Mouse (Mus musculus): ENCODE data around the gene Cda. TPM values are rescaled to one million over a fixed set of nuclear protein-coding genes. Genes with fewer than 3 reads are reported as not detected.
A peak's percentile ranks its signal among the peaks of the same experiment; 100 is the strongest.

The Cda gene
- polyA plus RNA-seq, 1 experiment from 2014 or later = 8.1 TPM

- H3K9me3 ChIP-seq (ENCODE audit: control insufficient read depth, low read length) = no peaks in the 10 kb centered on the region
- H3K4me2 ChIP-seq (ENCODE audit: low read length) = peak overlapping the region; percentile 25; the same call in 1 of the 2 replicates
- WGBS = 55% methylated on average over 18 of the region's 18 CpGs
- peaks cover 5% of the 10 kb centered on the region for H3K4me1 ChIP-seq (ENCODE audit: control insufficient read depth, insufficient read depth, low read depth, low read length)
- H3K36me3 ChIP-seq (ENCODE audit: control insufficient read depth, insufficient read depth, low read length) = no peaks in the 10 kb centered on the region
- H3K4me3 ChIP-seq (ENCODE audit: low read length) = no peak overlapping the region
- peak overlapping the region; percentile 89 for H3K27ac ChIP-seq (ENCODE audit: low read depth, low read length)
- ATAC-seq = peak; percentile 93
- 0 out of 2 replicates have a peak, but pooled peaks cover 2% of the 10 kb centered on the region for H3K27me3 ChIP-seq (replicated peaks; ENCODE audit: control insufficient read depth, insufficient read depth, low read length)
- H3K9ac ChIP-seq (ENCODE audit: low read depth, low read length) = no peak overlapping the region; the same call in 1 of the 2 replicates
Observed at GRCm38 (mm10) chr4:138293261-138293948, 74.4 kb downstream of the Cda start.

GRCm38 (mm10) chr4:138292028-138292427, 75.8 kb downstream of the Cda start:
- Histone ChIP-seq H3K4me2 (ENCODE audit: low read length) (no peak overlapping the region), H3K27me3 (replicated peaks; ENCODE audit: control insufficient read depth, insufficient read depth, low read length) (no peaks in the 10 kb centered on the region), H3K4me1 (ENCODE audit: control insufficient read depth, insufficient read depth, low read depth, low read length) (peaks cover 5% of the 10 kb centered on the region), H3K27ac (ENCODE audit: low read depth, low read length) (no peak overlapping the region), H3K4me3 (ENCODE audit: low read length) (no peak overlapping the region), H3K9ac (ENCODE audit: low read depth, low read length) (no peak overlapping the region), H3K9me3 (ENCODE audit: control insufficient read depth, low read length) (no peaks in the 10 kb centered on the region), H3K36me3 (ENCODE audit: control insufficient read depth, insufficient read depth, low read length) (no peaks in the 10 kb centered on the region)
- 84% methylated on average over 13 of the region's 13 CpGs for WGBS
- no peak for ATAC-seq

DNA sequence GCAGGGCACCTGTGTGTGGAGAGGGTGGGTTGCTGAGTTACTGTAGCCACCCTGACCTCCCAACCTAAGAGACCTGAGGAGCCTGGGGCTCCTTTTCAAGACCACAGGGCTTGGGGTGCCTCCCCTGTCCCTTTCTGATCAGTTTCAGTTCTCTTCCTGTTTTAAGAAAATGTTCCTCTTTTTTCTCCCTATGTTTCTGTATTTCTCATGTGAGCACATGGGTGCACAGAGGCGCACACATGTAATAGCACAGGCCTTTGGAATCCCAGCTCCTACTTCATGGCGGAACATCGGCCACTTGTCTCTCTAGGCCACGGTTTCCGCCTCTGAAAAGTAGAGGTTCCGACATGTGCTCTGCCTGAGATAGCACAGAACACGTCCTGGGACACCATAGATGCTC, 79.1 kb downstream of the Cda start:
- H3K27me3 ChIP-seq (replicated peaks; ENCODE audit: control insufficient read depth, insufficient read depth, low read length) = no peaks in the 10 kb centered on the region
- 89% methylated on average over 7 of the region's 7 CpGs for WGBS
- ATAC-seq = no peak
- no peaks in the 10 kb centered on the region for H3K9me3 ChIP-seq (ENCODE audit: control insufficient read depth, low read length)
- H3K9ac ChIP-seq (ENCODE audit: low read depth, low read length) = no peak overlapping the region
- H3K4me3 ChIP-seq (ENCODE audit: low read length) = no peak overlapping the region
- peaks cover 5% of the 10 kb centered on the region for H3K4me1 ChIP-seq (ENCODE audit: control insufficient read depth, insufficient read depth, low read depth, low read length)
- no peaks in the 10 kb centered on the region for H3K36me3 ChIP-seq (ENCODE audit: control insufficient read depth, insufficient read depth, low read length)
- H3K27ac ChIP-seq (ENCODE audit: low read depth, low read length) = no peak overlapping the region
- H3K4me2 ChIP-seq (ENCODE audit: low read length) = no peak overlapping the region

Small RNA genes lying within 50 kb of the gene (microRNA-seq; reads per million reads assigned to microRNA genes)
- not detected for gene Gm27646
- gene Mir7019 = 0.83 reads per million

Other genes with a start within 250 kb of the Cda start
- gene Hp1bp3, start 151.7 kb downstream of the Cda start, polyA plus RNA-seq (2015; fragmentation: Nextera tagmentation; extraction: Ambion mirVana) = 155 and 174 TPM in 2 replicates
- 18.5 and 21.6 TPM in 2 replicates for gene Sh2d5, start 117.6 kb downstream of the Cda start, polyA plus RNA-seq (2015; fragmentation: Nextera tagmentation; extraction: Ambion mirVana)
- gene Kif17, start 117.6 kb downstream of the Cda start, polyA plus RNA-seq (2015; fragmentation: Nextera tagmentation; extraction: Ambion mirVana) = 4.2 and 4.5 TPM in 2 replicates
- 232 and 238 TPM in 2 replicates for gene Ddost, start 63.3 kb downstream of the Cda start, polyA plus RNA-seq (2015; fragmentation: Nextera tagmentation; extraction: Ambion mirVana)
- 100 and 108 TPM in 2 replicates for gene Pink1, start 41.7 kb downstream of the Cda start, polyA plus RNA-seq (2015; fragmentation: Nextera tagmentation; extraction: Ambion mirVana)
- gene Fam43b, start 28.5 kb upstream of the Cda start, polyA plus RNA-seq (2015; fragmentation: Nextera tagmentation; extraction: Ambion mirVana) = 16.6 and 17.3 TPM in 2 replicates
- gene Mul1, start 66.7 kb upstream of the Cda start, polyA plus RNA-seq (2015; fragmentation: Nextera tagmentation; extraction: Ambion mirVana) = 21.6 and 23.7 TPM in 2 replicates
- 15.5 and 16.7 TPM in 2 replicates for gene Camk2n1, start 86.3 kb upstream of the Cda start, polyA plus RNA-seq (2015; fragmentation: Nextera tagmentation; extraction: Ambion mirVana)